Mouse (Mus musculus) embryonic facial prominence, embryonic 10.5 days (tissue): ENCODE results near the gene Slc35f3. TPM values are rescaled to one million over a fixed set of nuclear protein-coding genes. Genes with fewer than 3 reads are reported as not detected.

Experiments used
- DNase-seq: peaks from one replicate; pipeline ENCODE4 v3.0.0-alpha.2; 2017; ENCODE audit warnings: low spot score
- H3K27ac ChIP-seq: fragments of 300-500 bp; sonication (generic); replicated peaks from 2 replicates; pipeline ENCODE4 v1.5.1; 2016; ENCODE audit warnings: mild to moderate bottlenecking
- H3K27me3 ChIP-seq: fragments of 300-500 bp; sonication (generic); replicated peaks from 2 replicates; pipeline ENCODE4 v1.6.1; 2016; ENCODE audit warnings: low read depth, mild to moderate bottlenecking; ENCODE audit not compliant: poor library complexity, severe bottlenecking
- H3K36me3 ChIP-seq: fragments of 300-500 bp; sonication (generic); replicated peaks from 2 replicates; pipeline ENCODE4 v1.6.1; 2016; ENCODE audit warnings: mild to moderate bottlenecking, moderate library complexity
- H3K4me1 ChIP-seq: fragments of 300-500 bp; sonication (generic); 2 replicates; pipeline ENCODE4 v1.6.1; 2016
- H3K4me3 ChIP-seq: fragments of 300-500 bp; sonication (generic); 2 replicates; pipeline ENCODE4 v1.5.1; 2016; ENCODE audit warnings: mild to moderate bottlenecking, moderate library complexity
- H3K9me3 ChIP-seq: fragments of 300-500 bp; sonication (generic); 2 replicates; pipeline ENCODE4 v1.6.1; 2016; ENCODE audit warnings: mild to moderate bottlenecking
- WGBS: fragments of 180-500 bp; shearing (Covaris S2); methylation state at CpG from one replicate; pipeline ENCODE4 v1.1.7; 2016; 5-methylcytosine and 5-hydroxymethylcytosine counted together
- polyA plus RNA-seq: library from polyadenylated mRNA; unstranded; fragments of >200 nt; fragmentation: Nextera tagmentation; extraction: Ambion mirVana; gene quantifications from 2 replicates; pipeline ENCODE4 v1.2.1, GENCODE M21; 2016

The Slc35f3 gene
- polyA plus RNA-seq: 0.23 TPM in 1 of 2 replicates, not detected in the other

- Histone ChIP-seq H3K27me3 (peaks cover 43% of the 10 kb centered on the region), H3K4me1 (peaks cover 18% of the 10 kb centered on the region), H3K9me3 (no peaks in the 10 kb centered on the region), H3K4me3 (peak within 1 kb of the TSS; percentile 71), H3K36me3 (no peaks in the 10 kb centered on the region), H3K27ac (peak within 1 kb of the TSS; percentile 71)
- 2% methylated on average over 72 of the region's 72 CpGs for WGBS
- peak; percentile 62 for DNase-seq
These were observed at the start of gene Slc35f3 for GRCm38 (mm10) chr8:126298296-126299093. Slc35f3 (plus strand) TSS chr8:126298558.

- DNase-seq: no peak
- Histone ChIP-seq H3K27me3 (peaks cover 6% of the 10 kb centered on the region), H3K9me3 (no peaks in the 10 kb centered on the region), H3K4me3 (no peak overlapping the region), H3K4me1 (no peaks in the 10 kb centered on the region), H3K27ac (no peak overlapping the region), H3K36me3 (no peaks in the 10 kb centered on the region)
- 83% methylated on average over 4 of the region's 4 CpGs for WGBS
These were observed 47.9 kb upstream of the Slc35f3 start for GRCm38 (mm10) chr8:126250486-126250885.

GRCm38 (mm10) chr8:126256585-126257391, 41.6 kb upstream of the Slc35f3 start:
- H3K27me3 ChIP-seq: peaks cover 43% of the 10 kb centered on the region
- DNase-seq: no peak

GRCm38 (mm10) chr8:126257392-126257681, 41.0 kb upstream of the Slc35f3 start:
- 63% methylated on average over 8 of the region's 8 CpGs for WGBS
- Histone ChIP-seq H3K4me3 (no peak overlapping the region), H3K27ac (no peak overlapping the region), H3K9me3 (no peaks in the 10 kb centered on the region), H3K27me3 (peaks cover 43% of the 10 kb centered on the region), H3K36me3 (no peaks in the 10 kb centered on the region), H3K4me1 (0 out of 2 replicates have a peak, but pooled peaks cover 6% of the 10 kb centered on the region)
- no peak for DNase-seq

More at GRCm38 (mm10) chr8:126256585-126257391, 41.6 kb upstream of the Slc35f3 start:
- WGBS: 44% methylated on average over 9 of the region's 9 CpGs
- H3K4me3 ChIP-seq: no peak overlapping the region
- no peaks in the 10 kb centered on the region for H3K9me3 ChIP-seq
- H3K36me3 ChIP-seq: no peaks in the 10 kb centered on the region
- 0 out of 2 replicates have a peak, but pooled peaks cover 6% of the 10 kb centered on the region for H3K4me1 ChIP-seq
- no peak overlapping the region for H3K27ac ChIP-seq

- no peaks in the 10 kb centered on the region for H3K36me3 ChIP-seq
- peak overlapping the region; percentile 36; the same call in 1 of the 2 replicates for H3K4me3 ChIP-seq
- H3K27me3 ChIP-seq: peaks cover 43% of the 10 kb centered on the region
- peak; percentile 79 for DNase-seq
- H3K9me3 ChIP-seq: no peaks in the 10 kb centered on the region
- H3K4me1 ChIP-seq: 0 out of 2 replicates have a peak, but pooled peaks cover 6% of the 10 kb centered on the region
- no peak overlapping the region for H3K27ac ChIP-seq
- 6% methylated on average over 15 of the region's 15 CpGs for WGBS
These were observed 40.1 kb upstream of the Slc35f3 start for GRCm38 (mm10) chr8:126258175-126258781.

- no peaks in the 10 kb centered on the region for H3K9me3 ChIP-seq
- H3K36me3 ChIP-seq: no peaks in the 10 kb centered on the region
- peaks cover 7% of the 10 kb centered on the region; the same call in 1 of the 2 replicates for H3K27me3 ChIP-seq
- no peak for DNase-seq
- 93% methylated on average over 1 of the region's 1 CpGs for WGBS
- no peak overlapping the region for H3K27ac ChIP-seq
- H3K4me3 ChIP-seq: no peak overlapping the region
- H3K4me1 ChIP-seq: no peaks in the 10 kb centered on the region
These were observed 33.2 kb upstream of the Slc35f3 start for GRCm38 (mm10) chr8:126265186-126265585.

- 32% methylated on average over 8 of the region's 8 CpGs for WGBS
- Histone ChIP-seq H3K9me3 (no peaks in the 10 kb centered on the region), H3K27me3 (no peaks in the 10 kb centered on the region), H3K27ac (no peak overlapping the region), H3K36me3 (no peaks in the 10 kb centered on the region), H3K4me1 (no peaks in the 10 kb centered on the region), H3K4me3 (no peak overlapping the region)
- peak; percentile 26 for DNase-seq
These were observed 31.2 kb upstream of the Slc35f3 start for GRCm38 (mm10) chr8:126267118-126267517.

GRCm38 (mm10) chr8:126269733-126270132, 28.6 kb upstream of the Slc35f3 start:
- Histone ChIP-seq H3K9me3 (no peaks in the 10 kb centered on the region), H3K4me1 (no peaks in the 10 kb centered on the region), H3K36me3 (no peaks in the 10 kb centered on the region), H3K27ac (no peak overlapping the region), H3K4me3 (no peak overlapping the region), H3K27me3 (no peaks in the 10 kb centered on the region)
- DNase-seq: no peak
- 52% methylated on average over 6 of the region's 6 CpGs for WGBS

GRCm38 (mm10) chr8:126272445-126272844, 25.9 kb upstream of the Slc35f3 start:
- no peaks in the 10 kb centered on the region for H3K9me3 ChIP-seq
- no peak overlapping the region for H3K4me3 ChIP-seq
- no peaks in the 10 kb centered on the region for H3K4me1 ChIP-seq
- 91% methylated on average over 2 of the region's 2 CpGs for WGBS
- no peak for DNase-seq
- H3K36me3 ChIP-seq: no peaks in the 10 kb centered on the region
- H3K27ac ChIP-seq: no peak overlapping the region
- no peaks in the 10 kb centered on the region for H3K27me3 ChIP-seq

GRCm38 (mm10) chr8:126273066-126273465, 25.3 kb upstream of the Slc35f3 start:
- Histone ChIP-seq H3K36me3 (no peaks in the 10 kb centered on the region), H3K4me3 (no peak overlapping the region), H3K27ac (no peak overlapping the region), H3K27me3 (no peaks in the 10 kb centered on the region), H3K9me3 (no peaks in the 10 kb centered on the region), H3K4me1 (no peaks in the 10 kb centered on the region)
- 69% methylated on average over 4 of the region's 4 CpGs for WGBS
- no peak for DNase-seq

- no peak overlapping the region for H3K4me3 ChIP-seq
- H3K27ac ChIP-seq: no peak overlapping the region
- H3K27me3 ChIP-seq: no peaks in the 10 kb centered on the region
- whole genome bisulfite sequencing: 76% methylated on average over 4 of the region's 4 CpGs
- DNase-seq: no peak
- no peaks in the 10 kb centered on the region for H3K4me1 ChIP-seq
- H3K9me3 ChIP-seq: no peaks in the 10 kb centered on the region
- no peaks in the 10 kb centered on the region for H3K36me3 ChIP-seq
These were observed 23.4 kb upstream of the Slc35f3 start for GRCm38 (mm10) chr8:126274866-126275360.

GRCm38 (mm10) chr8:126275886-126276285, 22.5 kb upstream of the Slc35f3 start:
- H3K4me3 ChIP-seq: no peak overlapping the region
- no peak for DNase-seq
- WGBS: 83% methylated on average over 4 of the region's 4 CpGs

More at GRCm38 (mm10) chr8:126275886-126276285, 22.5 kb upstream of the Slc35f3 start:
- Histone ChIP-seq H3K4me1 (no peaks in the 10 kb centered on the region), H3K27ac (no peak overlapping the region), H3K36me3 (no peaks in the 10 kb centered on the region), H3K9me3 (no peaks in the 10 kb centered on the region), H3K27me3 (no peaks in the 10 kb centered on the region)
